Comparison of ENCODE assay signal across 9 mouse cellular contexts in the genomic region with DNA sequence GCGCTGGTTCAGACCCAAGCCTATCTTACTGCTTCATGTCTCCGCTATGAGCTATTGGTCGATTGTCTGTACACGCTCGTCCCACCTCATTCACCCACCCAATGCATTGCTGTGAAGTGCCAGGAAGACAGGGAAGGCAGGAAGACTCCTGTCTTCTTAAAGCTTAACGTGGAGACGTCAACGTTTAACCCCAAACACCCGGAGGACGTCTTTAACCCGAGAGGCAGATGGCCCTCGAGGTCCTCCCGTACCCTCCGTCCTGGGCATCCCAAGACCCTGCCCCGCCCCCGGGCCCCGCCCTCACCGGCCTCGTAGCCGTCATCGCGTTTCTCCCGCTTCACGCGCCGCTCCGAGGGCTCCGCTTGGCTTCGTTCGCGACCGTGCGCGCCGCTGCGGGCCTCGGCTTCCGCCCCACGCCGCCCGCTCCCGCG. TPM values are rescaled to one million over a fixed set of nuclear protein-coding genes. Genes with fewer than 3 reads are reported as not detected.
A peak's percentile ranks its signal among the peaks of the same experiment; 100 is the strongest.
DNase-seq lines count a peak whose midpoint lies in the region; ATAC-seq and TF ChIP-seq lines count a peak whose summit lies in the region.
"Had no signal": no experiment of that assay in that cellular context is flagged by ENCODE, and none has a peak within 500 bp of the region (broad histone marks: within the 10 kb centered on the region; RNA-seq: fewer than 3 reads in every experiment).

No protein-coding gene starts in this region.

- peak; percentile 56 for DNase-seq in adrenal gland, adult 2 months
- no peak for DNase-seq in adrenal gland, adult 18-20 months (ENCODE audit: low spot score in 2 of 2)
- DNase-seq in lung, adult 18-20 months, result no peak
- DNase-seq in forebrain, embryonic 10.5 days (ENCODE audit: extremely low spot score, low spot score), result peak; percentile 39
- peak; percentile 35 to 73 for DNase-seq in kidney, postnatal 25 days
- DNase-seq in ovary, postnatal 14 days (ENCODE audit: low spot score), result no peak

- no peaks in the 10 kb centered on the region for H3K9me3 ChIP-seq in lung, embryonic 16.5 days (ENCODE audit: control insufficient read depth, low read length)
- no peaks in the 10 kb centered on the region for H3K9me3 ChIP-seq in forebrain, embryonic 10.5 days

- peaks cover 15% of the 10 kb centered on the region for H3K36me3 ChIP-seq in lung, embryonic 16.5 days (ENCODE audit: control insufficient read depth, insufficient read depth, low read length)
- peaks cover 35% of the 10 kb centered on the region for H3K36me3 ChIP-seq in forebrain, embryonic 10.5 days (replicated peaks)
- peaks cover 13% of the 10 kb centered on the region for H3K36me3 ChIP-seq in myocyte (ENCODE audit: control insufficient read depth, insufficient read depth)

- H3K9ac ChIP-seq in lung, embryonic 16.5 days (ENCODE audit: low read length), result peak overlapping the region; percentile 96

- H3ac ChIP-seq in myocyte (ENCODE audit: control insufficient read depth, insufficient read length), result peak overlapping the region; percentile 76

- H3K79me2 ChIP-seq in myocyte (ENCODE audit: control insufficient read depth, insufficient read depth), result peaks cover 34% of the 10 kb centered on the region

- H3K4me1 ChIP-seq in lung, embryonic 16.5 days (replicated peaks; ENCODE audit: control insufficient read depth, insufficient read depth, low read length), result peaks cover 26% of the 10 kb centered on the region
- peaks cover 39% of the 10 kb centered on the region for H3K4me1 ChIP-seq in forebrain, embryonic 10.5 days

- H3K27ac ChIP-seq in lung, embryonic 16.5 days (ENCODE audit: low read length), result peak overlapping the region; percentile 86
- H3K27ac ChIP-seq in forebrain, embryonic 10.5 days, result peak overlapping the region; percentile 93

- H3K4me3 ChIP-seq in lung, embryonic 16.5 days (ENCODE audit: low read length), result peak overlapping the region; percentile 99
- H3K4me3 ChIP-seq in forebrain, embryonic 10.5 days, result peak overlapping the region; percentile 100
- peak overlapping the region; percentile 90 for H3K4me3 ChIP-seq in myocyte

- H3K27me3 ChIP-seq in lung, embryonic 16.5 days (ENCODE audit: control insufficient read depth, insufficient read depth, low read depth, low read length), result no peaks in the 10 kb centered on the region
- no peaks in the 10 kb centered on the region for H3K27me3 ChIP-seq in forebrain, embryonic 10.5 days (ENCODE audit: poor library complexity, severe bottlenecking)
- no peaks in the 10 kb centered on the region for H3K27me3 ChIP-seq in myocyte (ENCODE audit: control insufficient read depth, insufficient read depth, insufficient read length)

- TF ChIP-seq POLR2A in myocyte (IDR thresholded peaks at IDR 0.05; ENCODE audit: insufficient read length, low read depth), result no peak

- peak overlapping the region; percentile 73 for H3K4me2 ChIP-seq in lung, embryonic 16.5 days (ENCODE audit: low read depth, low read length)
- peak overlapping the region; percentile 89 for H3K4me2 ChIP-seq in myocyte (ENCODE audit: low read depth)

- under 1% methylated on average over 41 of the region's 43 CpGs for WGBS in lung, embryonic 16.5 days
- under 1% methylated on average over 43 of the region's 43 CpGs for WGBS in forebrain, embryonic 10.5 days

- ATAC-seq in lung, embryonic 16.5 days (ENCODE audit: low read depth), result peak; percentile 31; the same call in 1 of the 2 replicates

TF ChIP-seq in myocyte, 11 proteins besides CTCF, POLR2A, EP300 and RAD21:
- TF ChIP-seq USF1 (IDR thresholded peaks at IDR 0.05; ENCODE audit: low read depth), result no peak
- TF ChIP-seq E2F4 (IDR thresholded peaks at IDR 0.05; ENCODE audit: insufficient read depth), result no peak
- TF ChIP-seq MYOG (IDR thresholded peaks at IDR 0.05; ENCODE audit: control insufficient read depth in 1 of 3, insufficient read depth in 1 of 3, insufficient read length in 2 of 3, low read depth in 2 of 3), result no peak
- no peak for TF ChIP-seq REST (IDR thresholded peaks at IDR 0.05; ENCODE audit: insufficient read depth, insufficient read length)
- no peak for TF ChIP-seq POLR2AphosphoS2 (IDR thresholded peaks at IDR 0.05; ENCODE audit: insufficient read length, low read depth)
- no peak for TF ChIP-seq MYOD1 (IDR thresholded peaks at IDR 0.05; ENCODE audit: control insufficient read depth in 1 of 3, insufficient read length in 2 of 3, low read depth in 2 of 3)
- TF ChIP-seq SRF (IDR thresholded peaks at IDR 0.05; ENCODE audit: control insufficient read depth, insufficient read length, low read depth), result no peak
- no peak for TF ChIP-seq TCF12 (IDR thresholded peaks at IDR 0.05; ENCODE audit: insufficient read depth, poor library complexity, severe bottlenecking)
- no peak for TF ChIP-seq TCF3 (IDR thresholded peaks at IDR 0.05; ENCODE audit: insufficient read length, low read depth)
- no peak for TF ChIP-seq MAX (IDR thresholded peaks at IDR 0.05; ENCODE audit: low read depth)
- TF ChIP-seq CEBPB (IDR thresholded peaks at IDR 0.05; ENCODE audit: insufficient read depth, poor library complexity, severe bottlenecking), result no peak

RNA-seq across cellular contexts. Expression of a gene that starts 0.5 kb away (rescaled TPM):
- total RNA-seq in adrenal gland, adult 2 months (2021), result 10 to 100 TPM; 72.2 to 88.9 TPM
- 5.4 and 8.1 TPM in 2 replicates for polyA plus RNA-seq in adrenal gland, adult 2 months (2012; rRNA removed)
- 10 to 100 TPM; 79.8 to 85.0 TPM for total RNA-seq in adrenal gland, adult 18-20 months (2021)
- 67.4 and 69.7 TPM in 2 replicates for polyA plus RNA-seq in lung, embryonic 16.5 days (2015; fragmentation: Nextera tagmentation; extraction: Ambion mirVana)
- 96.6 and 97.6 TPM in 2 replicates for polyA plus RNA-seq in forebrain, embryonic 10.5 days (2016; fragmentation: Nextera tagmentation; extraction: Ambion mirVana)
- polyA plus RNA-seq in myocyte (2012; fragmentation: generic; extraction: Trizol), result 55.6 TPM

RNA-seq across cellular contexts. Expression of a gene that starts 14.3 kb away (rescaled TPM):
- not detected for total RNA-seq in adrenal gland, adult 2 months (2021)
- polyA plus RNA-seq in adrenal gland, adult 2 months (2012; rRNA removed), result not detected in 2 replicates
- under 1 TPM in 1 of 2 experiments, not detected in 1; 0.96 TPM for total RNA-seq in adrenal gland, adult 18-20 months (2021)
- 1.3 and 1.5 TPM in 2 replicates for polyA plus RNA-seq in lung, embryonic 16.5 days (2015; fragmentation: Nextera tagmentation; extraction: Ambion mirVana)
- not detected in 2 replicates for polyA plus RNA-seq in forebrain, embryonic 10.5 days (2016; fragmentation: Nextera tagmentation; extraction: Ambion mirVana)
- polyA plus RNA-seq in myocyte (2012; fragmentation: generic; extraction: Trizol), result 0.37 TPM
- total RNA-seq: heart, postnatal 10 days had no signal

RNA-seq across cellular contexts. Expression of a gene that starts 21.1 kb away (rescaled TPM):
- total RNA-seq in adrenal gland, adult 2 months (2021), result 100 to 1,000 TPM; 138 to 155 TPM
- 99.6 and 110 TPM in 2 replicates for polyA plus RNA-seq in adrenal gland, adult 2 months (2012; rRNA removed)
- 100 to 1,000 TPM; 127 to 129 TPM for total RNA-seq in adrenal gland, adult 18-20 months (2021)
- polyA plus RNA-seq in lung, embryonic 16.5 days (2015; fragmentation: Nextera tagmentation; extraction: Ambion mirVana), result 433 and 448 TPM in 2 replicates
- 614 and 621 TPM in 2 replicates for polyA plus RNA-seq in forebrain, embryonic 10.5 days (2016; fragmentation: Nextera tagmentation; extraction: Ambion mirVana)
- polyA plus RNA-seq in myocyte (2012; fragmentation: generic; extraction: Trizol), result 337 TPM

RNA-seq across cellular contexts. Expression of a gene that starts 21.5 kb away (rescaled TPM):
- total RNA-seq in adrenal gland, adult 2 months (2021), result 10 to 100 TPM; 22.5 to 23.7 TPM
- polyA plus RNA-seq in adrenal gland, adult 2 months (2012; rRNA removed), result 22.2 and 27.2 TPM in 2 replicates
- total RNA-seq in adrenal gland, adult 18-20 months (2021), result 10 to 100 TPM; 24.4 to 24.5 TPM
- 49.4 and 50.1 TPM in 2 replicates for polyA plus RNA-seq in lung, embryonic 16.5 days (2015; fragmentation: Nextera tagmentation; extraction: Ambion mirVana)
- polyA plus RNA-seq in forebrain, embryonic 10.5 days (2016; fragmentation: Nextera tagmentation; extraction: Ambion mirVana), result 90.6 and 95.3 TPM in 2 replicates
- 52.9 TPM for polyA plus RNA-seq in myocyte (2012; fragmentation: generic; extraction: Trizol)

RNA-seq across cellular contexts. Expression of a gene that starts 36.8 kb away (rescaled TPM):
- 100 to 1,000 TPM; 273 to 290 TPM for total RNA-seq in adrenal gland, adult 2 months (2021)
- polyA plus RNA-seq in adrenal gland, adult 2 months (2012; rRNA removed), result 127 and 159 TPM in 2 replicates
- 100 to 1,000 TPM; 266 to 283 TPM for total RNA-seq in adrenal gland, adult 18-20 months (2021)
- 263 and 265 TPM in 2 replicates for polyA plus RNA-seq in lung, embryonic 16.5 days (2015; fragmentation: Nextera tagmentation; extraction: Ambion mirVana)
- 198 and 208 TPM in 2 replicates for polyA plus RNA-seq in forebrain, embryonic 10.5 days (2016; fragmentation: Nextera tagmentation; extraction: Ambion mirVana)
- 481 TPM for polyA plus RNA-seq in myocyte (2012; fragmentation: generic; extraction: Trizol)

Comparison
In these comparisons a context has a peak if more than half of its experiments do, and no peak if none do; other contexts are left out.
1. DNase-seq: peak in adrenal gland, adult 2 months (single experiment), forebrain, embryonic 10.5 days (single experiment) and kidney, postnatal 25 days (2 of 2); none in adrenal gland, adult 18-20 months (0 of 2), lung, adult 18-20 months (0 of 2) and ovary, postnatal 14 days (single experiment).
2. Peak in every context shown above with its lines, with median percentiles within 50 percentile points of each other: H3K4me3 ChIP-seq.